Mouse (Mus musculus): ENCODE data around the gene Gys2.

- TF ChIP-seq CTCF (IDR thresholded peaks at IDR 0.05; ENCODE audit: low read depth) (no peak), EP300 (optimal IDR thresholded peaks at IDR 0.05) (no peak)
Observed at GRCm38 (mm10) chr6:142502519-142503125, 29.7 kb upstream of the Gys2 start.

All from stomach, postnatal 0 days (tissue).